Mouse (Mus musculus) ES-Bruce4 (cell line): ENCODE results near the gene Acin1.

Source experiments
- CTCF ChIP-seq: IDR thresholded peaks from one replicate; pipeline ENCODE4 v1.8.1; 2011; ENCODE audit warnings: low read depth, low read length
- EP300 ChIP-seq: IDR thresholded peaks from 2 replicates; pipeline ENCODE4 v1.6.1; 2011; ENCODE audit warnings: low read depth, low read length; ENCODE audit not compliant: insufficient read depth

- TF ChIP-seq EP300 (no peak), CTCF (no peak)
Measured at GRCm38 (mm10) chr14:54687251-54687650, 520 bp upstream of the Acin1 start.
